Mouse (Mus musculus) embryonic fibroblast, embryonic 13.5 days (primary cell): ENCODE data around the gene Evc.

Experiments
- CTCF ChIP-seq: IDR thresholded peaks from 2 replicates; pipeline ENCODE4 v1.5.1; 2011; ENCODE audit warnings: mild to moderate bottlenecking, control low read depth, low read length, moderate library complexity, borderline replicate concordance; ENCODE audit not compliant: insufficient read depth
- POLR2A ChIP-seq: IDR thresholded peaks from 2 replicates; pipeline ENCODE4 v1.6.1; 2011; ENCODE audit warnings: low read depth, mild to moderate bottlenecking, control low read depth, low read length, moderate library complexity

- TF ChIP-seq CTCF (no peak), POLR2A (no peak)
Observed at GRCm38 (mm10) chr5:37368796-37369195, 32.1 kb upstream of the Evc start.
